Mouse (Mus musculus): ENCODE measurements around the gene Mrpl49.

GRCm38 (mm10) chr19:6048681-6049410 is 8.7 kb downstream of the Mrpl49 start:
- TF ChIP-seq CTCF (IDR thresholded peaks at IDR 0.05; ENCODE audit: extremely low read depth, insufficient read depth, insufficient read length, insufficient replicate concordance) (no peak), POLR2A (IDR thresholded peaks at IDR 0.05; ENCODE audit: low read depth, low read length) (peak; percentile 34)

All from spleen, adult 2 months (tissue).